Mouse (Mus musculus) lung, postnatal 36 days (tissue): Measurements from ENCODE around the gene Cmip.

Experiments used
- DNase-seq: peaks from one replicate; pipeline ENCODE4 v3.0.0; 2022; ENCODE audit warnings: mixed read lengths

Cmip gene

DNA sequence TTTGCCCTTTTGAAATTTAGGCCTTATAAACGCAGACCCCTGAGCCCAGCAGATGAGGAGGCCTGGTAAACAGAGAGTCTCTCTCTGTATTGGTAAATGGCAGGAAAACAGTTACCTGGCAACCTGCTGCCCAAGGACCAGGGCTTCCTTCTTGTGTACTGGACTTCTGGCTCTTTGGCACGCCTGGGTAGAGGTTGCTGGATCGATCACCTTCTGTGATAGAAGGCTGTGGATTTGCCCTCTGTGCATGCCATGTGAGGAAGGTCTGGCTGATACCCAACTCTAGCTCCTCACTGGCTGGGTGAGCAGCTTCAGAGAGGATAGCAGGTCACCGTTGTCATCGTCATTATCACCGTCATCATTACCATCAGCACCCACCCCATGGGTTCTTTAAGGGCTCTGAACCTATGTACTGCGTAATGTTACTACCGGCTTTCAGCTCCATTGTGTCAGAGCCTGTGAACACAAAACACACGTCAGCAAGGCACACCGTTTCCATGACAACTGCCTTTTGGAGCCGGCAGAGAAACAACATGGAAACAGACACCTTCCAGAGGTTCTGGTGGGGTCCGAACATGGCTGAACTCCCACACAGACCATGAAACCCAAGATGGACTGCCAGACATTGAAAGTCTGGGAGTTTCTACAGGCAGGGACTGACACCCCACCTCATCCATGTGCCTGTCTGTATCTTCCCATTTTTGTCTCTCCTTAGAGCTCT is 98.4 kb downstream of the Cmip start:
- no peak for DNase-seq

DNA sequence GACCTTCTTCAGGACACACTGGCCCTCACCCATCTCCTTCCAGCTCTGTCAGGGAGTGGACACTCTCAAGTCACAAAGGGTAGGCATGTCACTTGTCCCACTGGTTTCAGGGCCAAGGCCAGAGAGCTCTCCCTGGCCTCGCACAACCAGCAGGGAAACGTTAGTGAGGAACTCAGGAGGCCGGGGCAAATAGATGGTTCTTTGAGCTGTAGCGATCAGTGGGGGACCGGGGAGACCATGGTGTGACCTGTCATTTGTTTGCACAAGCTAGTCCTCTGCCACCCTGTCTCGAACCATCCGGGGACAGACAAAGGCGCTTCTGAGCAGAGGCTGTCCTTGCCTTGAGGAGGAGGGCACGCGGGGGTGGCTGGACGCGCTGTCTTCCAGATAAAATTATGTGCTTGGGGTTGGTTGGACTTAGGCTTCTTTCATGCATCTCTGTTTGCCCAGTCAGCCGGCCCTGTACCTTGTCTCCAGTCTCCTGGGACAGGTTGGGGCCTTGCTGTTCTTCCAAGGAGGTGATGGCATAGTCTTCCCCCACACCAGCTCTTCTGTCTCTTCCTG is 99.3 kb downstream of the Cmip start:
- DNase-seq = no peak

DNA sequence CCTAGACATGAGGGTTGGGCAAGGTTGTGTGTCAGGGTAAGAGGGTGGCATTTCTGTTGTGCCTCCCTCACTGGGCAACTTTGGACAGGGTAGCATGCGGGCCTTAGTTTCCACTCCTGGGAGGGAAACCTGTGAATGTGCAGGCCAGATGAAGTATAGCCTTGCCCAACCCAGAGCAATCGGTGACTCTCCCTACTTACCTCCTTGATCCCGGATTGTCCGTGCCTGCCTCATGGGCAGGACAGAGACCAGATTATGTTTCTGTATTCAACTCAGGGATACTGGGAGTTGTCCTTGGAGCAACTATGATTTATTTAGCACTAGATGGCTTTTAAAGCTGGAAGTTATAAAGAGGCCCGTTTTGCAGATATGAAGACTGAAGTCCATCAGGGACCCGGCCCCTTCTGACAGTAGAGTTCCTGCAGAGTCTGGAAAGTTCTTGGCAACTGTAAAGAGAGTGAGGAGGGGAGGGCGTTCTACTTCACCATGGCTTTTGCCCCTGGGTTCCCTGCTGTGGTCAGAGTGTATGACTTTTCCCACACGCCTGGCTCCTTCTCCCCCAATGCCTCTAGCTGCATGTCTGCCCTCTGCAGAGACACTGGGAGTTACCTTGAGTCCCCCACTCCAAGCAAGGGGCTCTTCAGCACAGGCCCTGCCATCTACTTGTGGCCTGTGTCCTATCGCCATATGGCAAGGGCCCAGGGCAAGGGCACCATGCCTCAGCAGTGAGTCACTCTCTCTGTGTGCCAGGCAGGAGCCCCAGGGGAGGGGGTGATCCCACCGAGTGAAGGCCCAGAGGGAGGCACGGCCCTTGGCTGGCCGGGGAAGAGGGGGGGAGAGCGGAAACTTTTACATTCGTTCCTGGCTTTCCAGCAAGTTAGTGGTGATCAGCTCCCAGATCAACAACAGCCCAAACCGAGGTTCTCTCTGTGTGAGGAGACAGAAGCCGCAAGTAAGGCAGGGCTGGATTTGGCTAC is 100.9 kb downstream of the Cmip start:
- no peak for DNase-seq

DNA sequence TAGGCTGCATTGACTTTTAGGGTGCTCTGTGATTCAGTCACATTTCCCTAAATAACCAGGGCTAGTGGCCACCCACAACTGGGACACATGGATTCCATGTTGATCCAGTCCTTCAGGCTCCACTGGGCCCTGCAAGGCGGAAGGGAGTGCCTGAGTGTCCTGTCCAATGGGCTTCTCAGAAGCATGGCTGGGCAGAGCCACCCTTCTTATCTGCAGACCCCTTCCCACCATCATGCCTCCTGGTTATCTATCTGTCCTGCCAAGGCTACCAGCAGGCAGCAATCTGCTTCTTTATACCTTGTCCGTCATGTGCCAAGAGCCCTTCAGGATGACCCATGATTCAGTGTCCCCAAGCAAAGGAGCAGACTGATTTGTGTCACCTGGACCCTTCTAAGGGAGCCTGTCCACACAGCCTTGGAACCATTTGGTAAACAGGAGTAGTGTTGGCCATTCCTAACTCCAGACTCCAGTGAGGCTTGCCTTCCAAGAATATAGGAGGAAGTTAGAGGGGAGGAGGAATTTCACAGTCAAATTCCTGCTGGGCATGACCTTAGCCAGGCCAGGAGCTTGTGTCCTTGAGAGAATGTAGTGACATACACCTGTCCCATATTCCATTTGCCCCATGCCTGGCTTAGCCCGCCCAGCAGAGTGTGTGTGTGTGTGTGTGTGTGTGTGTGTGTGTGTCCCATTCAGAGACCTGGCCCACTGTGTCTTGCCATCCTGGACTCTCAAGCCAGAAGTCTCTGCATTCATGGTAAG is 103.5 kb downstream of the Cmip start:
- no peak for DNase-seq

DNA sequence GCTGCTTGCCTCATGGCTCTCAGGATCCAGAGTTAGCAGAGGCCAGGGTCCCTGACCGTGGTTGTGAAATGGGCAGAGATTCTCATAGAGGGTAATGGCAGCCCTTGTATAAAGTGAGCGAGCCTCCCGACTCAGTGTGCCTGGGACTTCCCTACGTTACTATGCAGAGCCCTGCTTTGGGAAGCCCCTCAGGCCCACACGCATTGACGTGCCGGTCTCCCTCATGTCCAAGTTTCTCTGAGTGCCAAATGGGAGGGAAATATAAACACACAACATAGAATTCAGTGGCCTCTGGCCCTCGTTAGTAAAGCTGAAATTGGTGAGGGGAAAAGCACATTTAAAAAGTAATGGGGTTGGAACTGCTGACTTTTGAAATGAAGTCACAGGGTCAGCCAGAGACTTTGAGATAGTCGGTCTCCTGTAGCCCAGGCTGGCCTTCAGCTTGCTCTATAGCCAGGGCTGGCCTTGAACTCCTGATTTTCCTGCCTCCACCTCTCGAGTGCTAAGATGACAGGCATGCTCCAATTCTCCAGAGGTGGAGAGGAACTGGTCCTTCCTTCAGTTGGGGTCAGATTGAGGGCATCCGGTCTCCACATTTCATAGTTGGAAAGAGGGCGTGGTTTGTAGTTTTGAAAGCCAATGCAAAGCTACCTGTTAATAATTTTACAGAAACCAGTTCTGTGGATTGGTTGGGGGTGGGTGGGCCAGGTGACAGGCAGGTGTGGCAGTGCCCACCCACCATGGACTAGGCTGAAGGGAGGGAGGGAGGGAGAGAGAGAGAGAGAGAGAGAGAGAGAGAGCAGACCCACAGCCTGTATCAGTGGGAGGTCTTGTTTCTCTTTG is 105.0 kb downstream of the Cmip start:
- DNase-seq = no peak

DNA sequence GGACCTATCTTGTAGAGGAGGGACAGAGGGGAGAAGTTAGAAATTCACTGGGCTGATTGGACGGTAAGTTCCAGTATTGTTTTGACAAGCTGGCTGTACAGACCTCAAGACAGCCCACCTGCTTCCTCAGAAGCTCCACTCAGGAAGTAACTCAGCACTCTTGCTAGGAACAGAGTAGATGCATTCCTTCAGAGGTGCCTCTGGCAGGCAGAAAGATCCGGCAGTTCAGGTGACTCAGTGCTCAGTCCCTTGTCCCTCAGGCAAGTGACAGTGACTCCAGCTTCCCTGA is 105.5 kb downstream of the Cmip start:
- no peak for DNase-seq

DNA sequence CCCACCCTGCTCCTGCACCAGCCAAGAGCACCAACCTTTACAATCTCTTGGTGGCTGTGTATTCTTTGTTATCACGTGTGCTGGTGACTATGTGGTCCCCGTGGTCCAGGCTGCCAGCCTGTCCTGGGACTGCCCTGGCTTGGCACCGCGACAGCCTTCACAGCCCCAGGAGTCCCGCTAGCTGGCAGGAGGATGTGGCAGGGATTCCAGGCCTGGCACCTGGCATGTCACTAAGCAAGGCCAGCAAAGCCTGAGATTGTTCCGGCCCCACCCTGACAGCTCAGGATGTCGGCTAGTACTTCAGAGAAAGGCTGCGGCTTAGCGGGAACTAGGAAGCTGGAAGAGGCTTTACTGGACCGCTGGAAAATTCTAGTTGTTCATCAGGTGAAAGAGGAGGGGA is 106.4 kb downstream of the Cmip start:
- DNase-seq = peak; percentile 50

DNA sequence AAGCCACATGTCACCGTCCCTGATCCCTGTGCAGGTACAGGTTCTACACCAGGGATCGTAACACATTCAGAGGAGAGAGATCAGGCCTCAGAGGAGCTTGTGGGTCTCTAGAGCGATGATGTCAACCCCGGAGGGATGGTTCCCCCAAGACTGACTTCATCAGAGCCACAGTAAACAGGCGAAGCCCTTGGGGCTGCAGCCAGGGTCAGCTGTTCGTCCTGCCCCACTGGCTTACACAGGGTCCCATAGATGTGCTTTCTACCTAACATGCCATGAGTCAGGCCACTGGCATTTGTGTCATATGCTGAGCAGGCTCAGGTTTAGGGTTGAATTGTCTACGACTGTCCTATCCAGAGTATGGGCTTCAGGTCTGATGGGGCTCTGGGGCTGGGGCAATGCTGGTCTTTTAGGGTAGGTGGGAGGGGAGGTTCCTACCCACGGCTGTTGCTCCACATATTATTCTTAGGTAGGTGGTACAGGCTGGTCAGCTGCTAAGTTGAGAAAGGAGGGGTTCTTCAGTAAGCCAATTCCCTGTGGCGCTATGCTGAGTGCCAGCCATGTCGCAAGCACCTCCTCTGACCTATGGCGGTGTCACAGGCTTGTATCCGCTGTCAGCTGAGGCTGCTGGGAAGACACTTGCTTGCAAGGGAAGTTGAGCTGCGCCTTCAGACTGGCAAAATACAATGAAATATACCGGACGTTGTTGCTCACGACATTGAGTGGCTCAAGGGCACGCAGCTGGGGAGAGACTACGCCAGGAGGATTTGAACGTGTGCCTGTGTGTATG is 107.7 kb downstream of the Cmip start:
- DNase-seq = peak; percentile 75

DNA sequence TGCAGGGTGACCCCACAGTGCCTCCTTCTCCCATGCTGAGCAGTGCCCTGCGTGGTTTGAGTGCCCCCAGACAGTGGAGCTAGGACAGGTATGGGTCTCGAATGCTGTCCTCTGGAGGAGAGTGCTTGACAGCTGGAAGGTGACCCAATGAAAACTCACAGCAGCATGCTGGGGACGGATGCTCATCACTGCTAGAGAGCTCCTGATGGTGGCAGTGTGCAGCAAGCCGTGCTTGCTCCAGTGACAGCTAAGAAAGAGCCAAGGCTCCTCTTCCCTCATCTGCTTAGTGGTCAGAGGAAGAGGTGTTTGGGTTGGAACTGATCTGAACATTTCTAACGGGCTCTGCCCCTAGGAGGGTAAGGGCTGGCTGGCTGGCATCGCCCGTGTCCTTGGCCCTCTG is 109.6 kb downstream of the Cmip start:
- DNase-seq = no peak

DNA sequence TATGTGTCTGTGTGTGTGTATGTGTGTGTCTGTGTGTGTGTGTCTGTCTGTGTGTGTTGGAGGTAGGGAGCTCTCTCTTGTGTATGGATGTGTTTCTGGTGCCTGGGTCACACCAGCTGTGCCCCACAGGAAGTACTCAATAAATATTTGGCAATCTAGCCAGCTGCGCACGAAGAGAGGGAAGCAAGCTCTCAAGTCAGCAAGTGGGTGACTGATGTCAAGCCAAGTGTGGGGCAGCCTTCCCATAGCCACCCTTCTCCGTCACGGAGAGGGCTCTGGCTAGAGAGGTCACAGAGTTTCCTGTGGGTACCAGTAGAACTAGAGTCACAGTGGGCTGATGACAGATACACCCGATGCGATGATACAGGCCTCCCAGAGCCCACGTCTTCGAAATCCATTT is 110.6 kb downstream of the Cmip start:
- DNase-seq = peak; percentile 83

DNA sequence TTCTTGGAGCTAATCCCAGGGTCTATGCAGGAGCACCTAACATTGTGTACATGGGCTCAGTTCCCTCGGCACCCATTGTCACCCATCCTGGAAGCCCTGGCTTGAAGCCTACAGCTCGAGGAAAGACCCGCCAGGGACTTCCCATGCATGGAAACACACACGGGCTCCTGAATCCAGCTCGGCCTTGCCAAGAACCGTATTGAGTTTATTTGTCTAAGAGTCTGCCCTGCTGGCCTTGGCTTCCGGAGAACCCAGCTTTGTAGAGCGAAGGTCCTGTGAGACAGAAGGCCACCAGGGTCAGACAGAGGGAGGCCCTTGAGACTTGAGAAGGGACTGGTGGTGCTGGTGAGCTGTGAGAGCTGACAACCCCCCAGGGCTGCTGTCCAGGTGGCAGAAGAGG is 111.9 kb downstream of the Cmip start:
- peak; percentile 92 for DNase-seq

DNA sequence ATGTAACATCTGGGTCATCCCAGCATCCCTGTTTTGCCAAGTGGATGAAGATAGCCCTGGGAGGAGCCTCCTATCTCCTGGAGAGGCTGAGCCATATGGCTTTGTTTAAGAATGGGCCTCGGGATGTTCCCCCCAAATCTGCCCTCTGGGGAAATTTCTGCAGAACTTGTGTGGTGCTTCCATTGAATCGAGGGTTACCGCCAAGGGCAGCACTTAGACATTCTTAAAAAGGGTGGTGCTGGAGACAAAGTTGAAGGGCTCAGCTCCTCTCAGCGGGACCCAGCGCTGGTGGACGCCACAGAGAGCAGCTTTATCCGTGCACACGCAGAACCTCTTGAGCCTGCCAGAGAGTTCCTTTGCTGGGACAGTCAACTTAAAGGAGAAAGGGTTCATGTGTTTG is 113.1 kb downstream of the Cmip start:
- no peak for DNase-seq

DNA sequence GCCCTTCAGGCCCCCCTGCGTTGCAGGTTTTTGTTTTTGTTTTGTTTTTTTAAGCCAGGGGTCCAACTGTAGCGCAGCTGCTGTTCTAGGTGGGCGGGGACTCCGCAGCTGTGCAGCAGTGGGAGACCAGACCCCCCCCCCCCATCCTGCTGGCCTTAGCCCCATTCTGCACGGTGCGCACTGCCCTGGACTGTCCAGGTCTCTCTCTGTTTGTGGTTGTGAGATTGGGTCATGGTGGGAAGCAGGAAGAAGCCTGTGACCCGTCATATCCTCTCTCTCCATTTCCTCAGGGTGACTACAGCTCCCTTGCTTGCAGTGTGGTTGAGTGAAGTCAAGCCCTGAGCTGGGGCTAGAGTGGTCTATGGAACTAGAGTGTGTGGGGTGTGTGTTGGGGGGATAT is 114.3 kb downstream of the Cmip start:
- no peak for DNase-seq

DNA sequence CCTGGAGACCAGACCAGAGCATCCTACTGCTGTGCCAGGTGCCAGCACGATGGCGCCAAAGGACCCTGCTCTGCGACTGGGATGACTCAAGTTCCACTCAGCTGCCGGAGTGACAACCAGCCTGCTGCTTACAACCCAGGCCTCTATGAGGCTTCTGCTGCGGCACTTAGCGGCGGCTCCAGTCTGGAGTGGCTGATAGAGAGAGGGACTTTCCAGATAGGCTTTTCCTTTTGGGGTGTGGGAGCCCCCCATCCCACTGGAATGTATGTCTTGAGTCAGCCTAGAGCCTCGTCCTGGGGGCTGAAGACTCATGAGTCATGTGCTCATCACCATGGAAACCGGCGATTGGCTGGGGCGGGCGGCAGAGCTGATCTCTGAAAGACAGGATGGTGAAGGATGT is 115.2 kb downstream of the Cmip start:
- DNase-seq = no peak

DNA sequence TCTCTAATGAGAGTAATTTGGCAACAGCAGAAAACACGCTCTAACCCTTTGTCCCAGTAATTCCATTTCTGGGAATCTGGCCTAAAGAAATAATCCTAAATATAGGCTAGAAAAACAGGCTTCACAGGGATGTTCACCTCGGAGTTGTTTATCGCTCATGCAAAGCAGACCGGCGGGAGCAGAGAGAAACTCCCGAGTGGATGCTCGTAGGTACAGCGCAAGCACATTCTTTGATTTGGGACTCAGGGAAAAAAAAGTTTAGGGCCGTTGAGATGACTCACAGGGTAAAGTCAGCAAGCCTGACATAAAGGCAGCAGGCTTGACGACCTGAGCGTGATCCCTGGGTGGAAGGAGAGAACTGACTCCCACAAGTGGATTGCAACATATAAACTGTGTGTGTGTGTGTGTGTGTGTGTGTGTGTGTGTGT is 116.2 kb downstream of the Cmip start:
- no peak for DNase-seq

DNA sequence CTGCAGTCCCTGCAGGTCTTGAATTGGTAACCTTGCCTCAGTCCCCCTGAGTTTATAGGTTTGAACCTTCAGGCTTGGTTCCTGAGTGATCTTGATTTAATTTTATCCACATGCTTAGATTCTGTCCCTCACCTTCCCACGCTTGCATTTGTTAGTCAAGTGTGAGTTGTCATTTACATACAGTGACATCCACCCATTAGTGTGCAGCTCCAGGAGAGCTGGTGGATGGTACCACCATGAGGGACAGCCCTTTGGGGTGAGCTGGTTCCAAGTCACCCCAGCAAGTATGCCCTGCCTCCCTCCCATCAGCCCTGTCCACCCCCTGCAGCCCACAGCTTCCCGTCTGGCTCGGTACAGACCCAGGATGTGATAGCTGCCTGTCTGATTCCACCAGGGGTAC is 117.2 kb downstream of the Cmip start:
- DNase-seq = no peak

DNA sequence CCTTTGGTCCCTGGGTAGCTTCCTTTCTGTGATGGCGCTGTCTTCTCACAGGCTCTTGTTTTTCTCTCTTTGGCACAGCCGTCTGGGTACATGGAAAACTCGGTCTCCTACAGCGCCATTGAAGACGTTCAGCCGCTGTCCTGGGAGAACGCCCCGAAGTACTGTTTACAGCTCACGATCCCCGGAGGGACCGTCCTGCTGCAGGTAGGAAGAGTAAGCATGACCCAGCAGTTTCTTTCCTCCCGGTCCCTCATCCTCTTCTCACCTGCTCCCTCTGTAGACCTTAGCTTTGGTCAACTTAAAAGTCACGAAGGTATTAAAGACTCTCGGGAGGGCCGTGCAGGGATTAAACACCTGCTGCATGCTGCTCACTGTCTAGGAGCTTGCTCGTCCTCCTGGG is 120.1 kb downstream of the Cmip start:
- DNase-seq = no peak

DNA sequence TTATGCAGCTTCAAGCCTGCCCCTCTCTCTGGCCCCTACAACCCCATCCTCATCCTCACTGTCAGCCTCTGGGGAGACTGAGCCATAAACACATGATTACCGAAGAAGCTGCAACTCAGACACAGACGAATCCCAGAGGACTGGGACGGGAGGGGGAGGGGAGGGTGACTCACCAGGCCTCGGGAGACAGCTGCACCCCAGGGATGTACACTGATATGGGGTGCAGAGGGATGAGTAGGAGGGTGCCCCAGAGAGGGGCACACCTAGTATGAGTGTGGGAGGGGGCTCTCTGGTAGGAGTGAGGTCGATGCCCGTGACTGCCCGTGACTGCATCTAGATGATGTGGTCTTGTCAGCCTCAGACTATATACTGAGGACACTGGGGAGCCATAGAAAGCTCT is 121.8 kb downstream of the Cmip start:
- DNase-seq = no peak

DNA sequence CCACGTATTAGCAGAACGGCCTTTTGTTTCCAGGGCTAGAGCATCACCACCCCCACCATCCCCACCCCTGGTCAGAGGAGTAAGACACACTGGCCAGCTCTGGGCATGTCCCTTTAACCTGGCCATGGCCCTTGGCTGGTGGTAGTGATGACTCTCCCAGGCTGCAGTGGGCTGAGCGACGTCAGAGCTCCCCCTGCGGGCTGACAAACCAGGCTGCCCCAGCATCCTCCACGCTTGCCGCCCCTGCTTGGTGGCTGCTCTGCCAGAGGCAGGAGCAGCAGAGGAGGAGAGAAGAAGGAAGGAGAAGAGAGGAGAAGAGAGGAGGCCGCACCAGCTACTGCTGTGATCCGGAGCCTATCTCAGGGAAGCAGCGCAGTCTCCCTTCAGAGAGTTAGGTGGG is 122.3 kb downstream of the Cmip start:
- DNase-seq = peak; percentile 73

DNA sequence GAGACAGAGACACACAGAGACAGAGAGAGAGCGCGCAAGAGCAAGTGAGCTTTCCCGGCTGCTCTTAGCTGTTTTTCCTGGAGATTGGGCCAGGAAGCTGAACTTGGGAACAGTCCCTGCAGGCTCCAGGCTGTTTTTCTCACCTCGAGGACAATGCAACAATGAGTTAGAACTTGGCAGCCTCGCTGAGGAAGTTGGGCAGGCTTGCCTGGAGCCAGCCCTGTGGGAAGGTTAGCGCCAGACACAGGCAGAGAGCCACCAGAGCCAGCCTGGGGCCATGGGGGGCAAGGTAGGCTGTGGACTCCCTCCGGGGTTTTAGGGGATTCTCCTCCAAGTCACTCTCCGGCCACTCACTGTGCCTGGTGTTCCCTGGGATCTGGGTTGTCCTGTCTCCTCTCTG is 123.9 kb downstream of the Cmip start:
- DNase-seq = peak; percentile 86

DNA sequence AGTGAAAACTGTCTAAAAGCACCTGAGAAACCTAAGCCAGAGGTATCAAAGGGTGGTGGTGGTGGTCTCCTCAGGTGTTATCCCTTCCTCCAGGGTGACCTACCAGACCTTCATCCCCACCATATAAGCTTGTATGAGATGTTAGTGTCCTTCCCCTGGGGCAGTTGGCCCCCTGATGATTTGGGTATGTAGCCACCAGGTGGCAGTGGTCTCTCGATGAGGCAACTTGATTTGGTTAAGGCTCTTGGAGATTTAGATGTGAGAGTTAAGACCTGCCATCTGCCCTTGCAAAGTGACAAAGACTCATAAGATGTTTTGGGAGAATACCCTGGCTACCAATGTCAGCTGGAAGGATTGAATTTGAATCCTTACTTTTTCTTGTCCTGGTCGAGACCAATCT is 129.3 kb downstream of the Cmip start:
- peak; percentile 75 for DNase-seq

DNA sequence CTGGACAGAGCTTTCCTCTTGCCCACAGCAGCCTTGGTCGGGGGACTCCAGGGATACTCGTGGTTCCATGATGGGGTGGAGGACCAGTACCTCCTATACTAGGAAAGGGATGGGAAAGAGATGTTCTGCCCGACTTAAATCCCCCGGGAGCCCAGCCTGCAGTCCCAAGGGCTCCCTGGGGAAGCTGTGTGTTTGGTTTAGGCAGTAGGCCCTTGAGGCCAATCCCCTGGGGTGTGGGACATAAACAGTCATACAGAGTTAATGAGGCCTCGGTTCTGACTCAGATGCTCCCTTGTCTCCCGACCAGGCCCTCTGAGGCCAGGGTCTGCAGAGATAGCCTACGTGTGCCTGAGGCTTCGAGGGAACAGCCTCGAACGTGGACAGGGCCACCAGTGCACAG is 130.8 kb downstream of the Cmip start:
- DNase-seq = peak; percentile 54
